Mouse (Mus musculus): ENCODE data around the gene Inhbe. TPM values are rescaled to one million over a fixed set of nuclear protein-coding genes. Genes with fewer than 3 reads are reported as not detected.

Inhbe gene
- polyA plus RNA-seq, 1 experiment from 2014 or later: 0.13 TPM

DNA sequence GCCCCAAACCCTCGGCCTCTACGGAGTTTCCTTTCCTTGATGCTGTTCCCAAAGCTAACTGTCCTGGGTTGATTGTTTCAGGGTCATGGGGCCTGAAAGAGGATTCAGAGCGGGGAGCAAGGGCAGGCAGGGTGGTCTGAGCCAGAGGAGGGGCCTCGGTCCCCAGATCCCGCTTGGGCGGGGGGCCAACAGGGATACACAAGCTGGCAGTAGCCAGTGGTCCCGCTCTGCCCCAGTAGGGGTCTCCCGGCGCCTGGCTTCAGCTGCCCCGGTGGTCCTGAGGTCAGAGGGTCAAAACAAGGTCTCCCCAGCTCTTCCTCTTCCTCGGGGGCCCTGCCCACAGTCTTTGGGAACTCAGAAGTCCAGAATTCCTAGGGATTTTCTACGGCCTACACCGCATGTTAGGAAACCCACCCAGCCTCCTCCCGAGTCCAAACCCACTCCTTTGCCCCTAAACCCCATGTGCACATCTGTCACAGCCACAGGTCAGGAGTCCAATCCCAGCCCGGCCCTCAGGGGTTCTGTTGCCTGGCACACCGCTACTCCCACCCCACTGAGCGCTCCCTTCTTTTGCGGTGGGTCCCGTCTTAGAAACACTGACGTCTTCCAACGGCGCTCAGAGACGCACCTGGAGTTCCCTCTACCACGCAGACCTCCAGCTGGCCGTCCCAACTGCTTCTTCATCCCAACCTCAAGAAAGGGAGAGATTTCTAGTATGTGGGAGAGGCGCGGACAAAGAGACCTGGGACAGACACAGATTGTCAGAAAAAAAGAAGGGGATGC, 13.4 kb downstream of the Inhbe start:
- H3K27ac ChIP-seq: peak overlapping the region; percentile 94
- WGBS: under 1% methylated on average over 27 of the region's 27 CpGs
- peak; percentile 80 for DNase-seq (ENCODE audit: low spot score)
- peaks cover 44% of the 10 kb centered on the region for H3K4me1 ChIP-seq
- peaks cover 25% of the 10 kb centered on the region for H3K36me3 ChIP-seq
- peak overlapping the region; percentile 70 for H3K4me3 ChIP-seq
- H3K9me3 ChIP-seq (replicated peaks): no peaks in the 10 kb centered on the region
- H3K27me3 ChIP-seq (ENCODE audit: low read depth, poor library complexity, severe bottlenecking): peaks cover 23% of the 10 kb centered on the region

DNA sequence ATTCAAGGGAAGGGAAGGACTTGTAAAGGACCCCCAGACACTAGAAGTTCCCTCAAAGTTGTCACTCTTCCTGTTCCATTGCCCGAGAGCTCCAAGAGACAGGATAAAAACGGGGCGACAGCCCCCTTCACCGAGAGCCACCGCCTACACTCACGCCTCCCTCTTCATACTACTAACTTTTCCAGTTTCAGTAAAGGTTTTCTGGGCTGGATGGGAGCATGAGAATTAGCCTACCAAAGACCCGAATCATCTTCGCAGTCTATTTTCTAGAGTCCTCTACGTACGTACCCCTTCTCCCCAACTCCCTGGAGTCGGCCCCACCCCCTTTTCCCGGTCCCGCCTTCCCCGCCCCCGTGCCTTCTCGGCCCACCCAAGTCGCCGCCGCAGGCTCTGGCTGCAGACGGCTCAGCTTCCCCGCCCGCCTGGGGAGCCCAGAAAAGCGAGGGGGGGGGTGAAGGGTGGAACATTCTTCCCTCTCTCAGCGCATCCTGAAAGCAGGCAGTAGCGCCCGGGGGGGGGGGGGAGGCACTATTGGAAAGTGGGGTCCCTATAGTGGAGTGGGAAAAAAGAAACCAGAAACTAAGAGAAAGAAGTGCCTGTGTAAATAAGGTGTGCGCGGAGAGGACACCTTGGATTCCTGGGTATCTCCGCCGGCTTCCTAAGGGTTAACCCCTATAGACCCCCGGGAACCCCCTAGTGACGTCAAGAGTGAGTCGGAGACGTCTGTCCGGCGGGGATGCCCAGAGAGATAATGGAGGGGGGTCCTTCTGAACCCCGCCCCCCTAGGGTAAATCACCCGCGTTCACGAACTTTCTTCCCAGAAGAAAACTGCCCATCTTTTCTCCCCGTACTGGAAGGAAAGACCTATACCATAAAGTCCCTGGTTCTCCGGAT, 14.3 kb downstream of the Inhbe start:
- H3K4me1 ChIP-seq: peaks cover 44% of the 10 kb centered on the region
- H3K27me3 ChIP-seq (ENCODE audit: low read depth, poor library complexity, severe bottlenecking): peaks cover 23% of the 10 kb centered on the region
- peak overlapping the region; percentile 94 for H3K27ac ChIP-seq
- peak overlapping the region; percentile 70 for H3K4me3 ChIP-seq
- H3K9me3 ChIP-seq (replicated peaks): no peaks in the 10 kb centered on the region
- whole genome bisulfite sequencing: under 1% methylated on average over 42 of the region's 42 CpGs
- peak; percentile 90 for DNase-seq (ENCODE audit: low spot score)
- peaks cover 32% of the 10 kb centered on the region for H3K36me3 ChIP-seq

DNA sequence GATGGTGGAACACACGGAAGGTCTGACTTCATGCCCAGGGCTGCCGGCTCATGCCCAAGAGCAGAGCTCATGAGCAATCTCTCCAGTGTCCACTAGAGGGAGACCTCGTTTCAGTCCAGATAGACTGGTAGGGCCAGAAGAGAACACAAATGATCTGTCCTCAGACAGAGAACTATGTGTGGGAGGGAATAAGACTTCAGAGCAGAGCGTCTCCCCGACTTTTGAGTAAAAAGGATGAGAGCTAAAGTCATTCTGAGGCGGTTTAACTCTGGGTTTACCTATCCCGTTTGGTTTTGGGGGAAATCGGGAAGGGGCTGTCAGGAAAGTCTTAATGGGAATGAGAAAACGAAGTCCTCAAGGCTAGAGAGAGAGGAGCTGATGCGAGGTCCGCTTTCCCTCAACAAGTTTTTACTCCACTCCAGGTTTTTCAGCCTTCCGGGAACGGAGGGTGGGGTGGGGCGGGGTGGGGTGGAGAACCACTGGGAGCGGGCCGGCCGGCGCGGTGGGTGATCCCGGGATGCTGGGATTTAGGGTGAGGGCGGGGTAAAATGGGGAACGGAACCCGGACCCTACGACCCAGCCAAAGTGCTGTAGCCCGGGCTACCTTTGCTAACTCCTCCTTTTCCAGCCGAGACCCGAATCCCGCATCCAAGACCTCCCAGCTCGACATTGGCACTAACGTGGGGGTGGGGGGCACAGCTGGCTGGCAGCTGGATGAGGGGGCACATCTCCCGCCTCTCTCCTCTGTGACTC, 15.1 kb downstream of the Inhbe start:
- no peaks in the 10 kb centered on the region for H3K9me3 ChIP-seq (replicated peaks)
- H3K27ac ChIP-seq: peak overlapping the region; percentile 94
- peaks cover 23% of the 10 kb centered on the region for H3K27me3 ChIP-seq (ENCODE audit: low read depth, poor library complexity, severe bottlenecking)
- peaks cover 44% of the 10 kb centered on the region for H3K4me1 ChIP-seq
- H3K36me3 ChIP-seq: peaks cover 41% of the 10 kb centered on the region
- under 1% methylated on average over 31 of the region's 31 CpGs for WGBS
- peak overlapping the region; percentile 70 for H3K4me3 ChIP-seq
- DNase-seq (ENCODE audit: low spot score): peak; percentile 89

DNA sequence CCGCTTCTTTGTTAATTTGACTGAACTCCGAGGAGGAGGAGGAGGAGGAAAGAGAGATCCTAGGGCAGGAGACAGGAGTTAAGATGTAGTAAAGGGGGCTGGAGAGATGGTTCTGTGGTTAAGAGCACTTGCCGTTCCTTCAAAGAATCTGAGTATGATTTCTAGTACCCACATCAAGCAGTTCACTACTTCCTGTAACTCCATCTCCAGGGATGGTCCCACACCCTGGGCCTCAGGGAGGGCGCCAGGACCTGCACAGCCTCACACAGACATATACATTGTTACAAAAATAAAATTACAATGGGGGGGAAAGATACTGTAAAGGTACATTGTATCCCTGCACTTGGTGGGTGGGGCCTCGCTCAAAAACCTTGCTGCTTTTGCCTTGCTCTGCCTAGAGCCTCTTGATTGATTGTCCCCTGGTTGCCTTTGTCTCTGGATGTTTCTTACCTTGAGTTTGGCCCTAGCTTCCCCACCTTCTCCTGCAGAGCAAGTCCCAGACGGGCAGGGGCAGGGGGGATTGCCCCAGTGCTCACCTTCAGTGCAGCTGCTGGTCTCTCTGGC, 16.6 kb downstream of the Inhbe start:
- Histone ChIP-seq H3K27me3 (ENCODE audit: low read depth, poor library complexity, severe bottlenecking) (peaks cover 23% of the 10 kb centered on the region), H3K9me3 (replicated peaks) (no peaks in the 10 kb centered on the region), H3K27ac (no peak overlapping the region), H3K36me3 (peaks cover 55% of the 10 kb centered on the region), H3K4me3 (no peak overlapping the region), H3K4me1 (peaks cover 44% of the 10 kb centered on the region)
- WGBS: 85% methylated on average over 6 of the region's 6 CpGs
- no peak for DNase-seq (ENCODE audit: low spot score)

DNA sequence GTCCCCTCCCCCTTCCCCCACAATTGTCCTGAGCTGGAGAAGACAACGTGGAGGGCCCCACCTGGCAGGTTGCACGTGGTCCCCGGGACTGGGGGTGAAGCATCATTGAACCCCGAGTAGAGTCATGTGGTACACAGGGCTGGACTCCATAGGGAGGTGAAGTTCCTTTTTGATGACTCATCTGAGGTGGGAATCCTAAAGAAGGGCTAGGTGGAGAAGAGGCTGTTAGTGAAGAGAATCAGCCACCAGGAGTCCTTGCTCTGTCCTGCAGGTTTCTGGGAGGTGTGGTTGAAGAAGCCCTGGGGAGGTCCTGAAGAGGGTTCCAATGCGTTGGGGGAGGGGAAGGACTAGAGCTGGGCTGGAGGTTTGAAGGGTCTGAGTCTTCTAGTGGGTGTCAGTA, 17.3 kb downstream of the Inhbe start:
- no peaks in the 10 kb centered on the region for H3K9me3 ChIP-seq (replicated peaks)
- H3K36me3 ChIP-seq: peaks cover 62% of the 10 kb centered on the region
- H3K27me3 ChIP-seq (ENCODE audit: low read depth, poor library complexity, severe bottlenecking): peaks cover 26% of the 10 kb centered on the region
- no peak for DNase-seq (ENCODE audit: low spot score)
- H3K4me1 ChIP-seq: peaks cover 42% of the 10 kb centered on the region
- no peak overlapping the region for H3K4me3 ChIP-seq
- no peak overlapping the region for H3K27ac ChIP-seq
- 79% methylated on average over 5 of the region's 5 CpGs for WGBS

DNA sequence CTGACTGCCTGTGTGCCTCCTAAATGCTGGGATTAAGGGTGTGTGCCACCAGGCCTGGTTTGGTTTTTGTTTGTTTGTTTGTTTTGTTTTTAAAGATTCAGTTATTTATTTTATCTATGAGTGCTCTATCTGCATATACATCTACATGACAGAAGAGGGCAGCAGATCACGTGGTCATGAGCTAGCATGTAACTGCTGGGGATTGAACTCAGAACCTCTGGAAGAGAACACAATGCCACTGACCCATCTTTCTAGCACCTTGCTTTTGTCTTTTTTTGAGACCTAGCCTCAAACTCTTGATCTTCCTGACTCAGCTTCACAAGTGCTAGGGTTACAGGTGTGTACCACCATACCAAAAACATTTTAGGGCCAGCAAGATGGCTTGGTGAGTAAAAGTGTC, 18.9 kb downstream of the Inhbe start:
- H3K36me3 ChIP-seq: peaks cover 79% of the 10 kb centered on the region

DNA sequence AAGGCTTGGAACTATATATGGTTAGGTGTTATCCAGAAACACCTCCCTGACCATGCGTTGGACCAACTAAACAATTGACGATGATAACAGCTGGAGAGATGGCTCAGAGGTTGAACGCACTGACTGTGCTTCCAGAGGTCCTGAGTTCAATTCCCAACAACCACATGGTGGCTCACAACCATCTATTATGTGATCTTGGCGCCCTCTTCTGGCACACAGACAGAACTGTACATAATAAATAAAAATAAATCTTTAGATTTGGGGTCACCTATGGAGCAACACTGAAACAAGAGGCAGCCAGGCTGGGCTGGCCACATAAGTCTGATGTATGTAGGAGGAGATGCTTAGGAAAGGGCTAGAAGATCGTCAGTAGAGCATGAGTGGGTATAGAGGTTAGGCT, 21.1 kb downstream of the Inhbe start:
- Histone ChIP-seq H3K4me1 (peaks cover 14% of the 10 kb centered on the region; the same call in 1 of the 2 replicates), H3K36me3 (peaks cover 93% of the 10 kb centered on the region), H3K4me3 (no peak overlapping the region), H3K9me3 (replicated peaks) (no peaks in the 10 kb centered on the region), H3K27me3 (ENCODE audit: low read depth, poor library complexity, severe bottlenecking) (peaks cover 43% of the 10 kb centered on the region), H3K27ac (no peak overlapping the region)
- DNase-seq (ENCODE audit: low spot score): no peak
- 66% methylated on average over 5 of the region's 5 CpGs for WGBS

More for the DNA sequence above, 18.9 kb downstream of the Inhbe start:
- no peaks in the 10 kb centered on the region for H3K9me3 ChIP-seq (replicated peaks)
- no peak overlapping the region for H3K4me3 ChIP-seq
- 93% methylated on average over 1 of the region's 1 CpGs for WGBS
- peaks cover 27% of the 10 kb centered on the region for H3K27me3 ChIP-seq (ENCODE audit: low read depth, poor library complexity, severe bottlenecking)
- no peak overlapping the region for H3K27ac ChIP-seq
- no peak for DNase-seq (ENCODE audit: low spot score)
- peaks cover 31% of the 10 kb centered on the region for H3K4me1 ChIP-seq

DNA sequence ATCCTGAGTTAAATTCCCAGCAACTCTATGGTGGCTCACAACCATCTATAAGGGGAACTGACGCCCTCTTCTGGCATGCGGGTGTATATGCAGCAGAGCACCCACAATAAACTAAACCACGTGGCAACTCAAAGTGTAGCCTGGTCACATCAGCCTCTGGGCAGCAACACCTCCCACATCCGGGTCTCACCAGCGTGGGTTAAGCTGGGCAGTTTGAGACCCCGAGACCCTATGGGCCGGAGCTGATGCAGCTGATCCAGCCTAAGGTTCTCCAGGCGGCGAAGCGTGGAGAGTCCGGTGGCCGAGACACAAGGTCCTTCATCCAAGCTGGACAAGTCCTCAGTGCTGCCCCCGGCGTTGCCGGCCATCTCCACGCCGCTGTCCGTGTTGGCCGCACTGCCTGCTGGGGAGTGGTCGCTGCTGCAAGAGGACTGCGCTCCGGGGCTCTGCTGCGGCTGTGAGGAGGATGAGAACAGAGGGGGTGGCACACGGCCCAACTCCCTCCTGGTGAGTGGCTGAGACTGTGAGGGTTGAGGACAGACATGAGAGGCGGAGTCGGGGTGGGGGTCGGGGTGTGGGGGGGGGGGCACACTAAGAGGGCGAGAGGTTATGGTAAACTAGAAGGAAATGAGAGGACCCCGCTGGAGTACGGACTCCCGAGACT, 21.9 kb downstream of the Inhbe start:
- H3K27me3 ChIP-seq (ENCODE audit: low read depth, poor library complexity, severe bottlenecking): peaks cover 45% of the 10 kb centered on the region
- H3K27ac ChIP-seq: peak overlapping the region; percentile 63; the same call in 1 of the 2 replicates
- peak overlapping the region; percentile 36 for H3K4me3 ChIP-seq
- peaks cover 14% of the 10 kb centered on the region; the same call in 1 of the 2 replicates for H3K4me1 ChIP-seq
- no peaks in the 10 kb centered on the region for H3K9me3 ChIP-seq (replicated peaks)
- peak; percentile 51 for DNase-seq (ENCODE audit: low spot score)
- H3K36me3 ChIP-seq: peaks cover 87% of the 10 kb centered on the region
- WGBS: 31% methylated on average over 31 of the region's 31 CpGs

DNA sequence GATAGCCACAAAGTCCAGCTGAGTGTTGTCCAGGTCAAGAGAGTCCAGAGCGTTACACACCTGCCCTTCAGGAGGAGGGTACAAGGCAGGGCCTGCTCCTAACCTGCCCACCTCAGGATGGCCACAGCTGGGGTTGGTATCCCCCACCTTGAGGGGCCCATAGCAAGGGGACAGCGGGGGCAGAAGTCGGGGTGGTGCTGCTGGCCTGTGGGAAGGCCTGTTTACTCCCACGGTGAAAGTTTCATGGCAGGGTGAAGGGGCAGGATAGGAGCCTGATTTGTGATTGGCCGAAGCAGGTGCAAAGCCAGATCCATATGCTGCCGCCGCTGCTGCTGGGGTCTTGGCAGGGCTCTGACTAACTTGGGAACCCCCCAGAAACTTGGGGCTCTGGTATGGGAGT, 24.0 kb downstream of the Inhbe start:
- Histone ChIP-seq H3K27me3 (ENCODE audit: low read depth, poor library complexity, severe bottlenecking) (peaks cover 61% of the 10 kb centered on the region), H3K36me3 (peaks cover 67% of the 10 kb centered on the region), H3K27ac (no peak overlapping the region), H3K4me1 (peaks cover 33% of the 10 kb centered on the region), H3K9me3 (replicated peaks) (no peaks in the 10 kb centered on the region), H3K4me3 (no peak overlapping the region)
- DNase-seq (ENCODE audit: low spot score): no peak
- WGBS: 79% methylated on average over 7 of the region's 7 CpGs

DNA sequence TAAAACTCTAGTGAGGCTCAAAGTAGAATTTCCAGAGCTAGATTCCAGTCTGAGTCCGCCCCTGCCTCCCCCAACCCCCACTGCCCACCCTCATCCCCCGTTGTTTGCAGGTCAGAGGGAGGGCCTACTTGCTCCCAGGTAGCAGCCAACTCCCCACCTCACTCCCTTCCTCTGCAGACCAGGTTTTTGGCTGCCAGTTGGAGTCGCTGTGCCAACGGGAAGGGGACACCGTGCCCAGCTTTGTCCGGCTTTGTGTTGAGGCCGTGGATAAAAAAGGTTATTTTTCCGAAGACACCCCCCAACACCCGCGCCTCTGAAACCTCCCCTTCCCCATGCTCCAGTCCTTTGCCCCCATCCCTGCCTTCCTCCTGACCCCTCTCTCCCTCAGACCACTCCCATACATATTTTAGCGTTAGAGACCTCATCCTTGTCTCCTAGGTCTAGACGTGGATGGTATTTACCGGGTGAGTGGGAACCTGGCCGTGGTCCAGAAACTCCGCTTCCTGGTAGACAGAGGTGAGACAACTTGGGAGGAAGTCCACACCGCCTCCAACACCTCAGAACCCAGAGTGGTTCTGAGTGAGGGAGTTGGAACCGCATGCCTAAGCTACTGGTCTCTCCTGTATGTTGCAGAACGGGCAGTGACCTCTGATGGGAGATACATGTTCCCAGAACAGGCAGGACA, 26.6 kb downstream of the Inhbe start:
- no peak for DNase-seq (ENCODE audit: low spot score)
- Histone ChIP-seq H3K36me3 (peaks cover 41% of the 10 kb centered on the region), H3K4me3 (peak overlapping the region; percentile 65), H3K27me3 (ENCODE audit: low read depth, poor library complexity, severe bottlenecking) (peaks cover 72% of the 10 kb centered on the region), H3K4me1 (peaks cover 45% of the 10 kb centered on the region), H3K27ac (no peak overlapping the region), H3K9me3 (replicated peaks) (no peaks in the 10 kb centered on the region)
- 48% methylated on average over 18 of the region's 18 CpGs for WGBS

DNA sequence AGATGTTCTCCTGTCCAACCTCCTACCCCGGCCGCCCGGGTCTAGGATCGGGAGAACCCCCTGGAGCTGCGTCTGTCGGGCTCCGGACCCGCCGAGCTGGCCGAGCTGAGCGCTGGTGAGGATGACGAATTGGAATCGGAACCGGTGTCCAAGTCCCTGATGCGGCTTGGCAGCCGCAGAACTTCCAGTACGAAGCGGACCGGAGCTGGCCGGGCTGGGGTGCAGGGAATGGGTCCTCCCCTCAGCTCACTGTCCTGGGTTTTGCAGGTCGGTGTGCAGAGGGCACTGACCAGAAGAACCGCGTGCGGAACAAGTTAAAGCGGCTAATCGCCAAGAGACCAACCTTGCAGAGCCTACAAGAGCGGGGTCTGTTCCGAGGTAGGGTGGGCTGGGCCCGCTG, 27.4 kb downstream of the Inhbe start:
- peak; percentile 64 for DNase-seq (ENCODE audit: low spot score)
- peaks cover 77% of the 10 kb centered on the region for H3K27me3 ChIP-seq (ENCODE audit: low read depth, poor library complexity, severe bottlenecking)
- 4% methylated on average over 29 of the region's 29 CpGs for whole genome bisulfite sequencing

More for the DNA sequence above, 27.4 kb downstream of the Inhbe start:
- H3K4me3 ChIP-seq: peak overlapping the region; percentile 65
- peaks cover 33% of the 10 kb centered on the region for H3K36me3 ChIP-seq
- H3K4me1 ChIP-seq: peaks cover 43% of the 10 kb centered on the region
- H3K27ac ChIP-seq: peak overlapping the region; percentile 82
- no peaks in the 10 kb centered on the region for H3K9me3 ChIP-seq (replicated peaks)
